In the genomic region with DNA sequence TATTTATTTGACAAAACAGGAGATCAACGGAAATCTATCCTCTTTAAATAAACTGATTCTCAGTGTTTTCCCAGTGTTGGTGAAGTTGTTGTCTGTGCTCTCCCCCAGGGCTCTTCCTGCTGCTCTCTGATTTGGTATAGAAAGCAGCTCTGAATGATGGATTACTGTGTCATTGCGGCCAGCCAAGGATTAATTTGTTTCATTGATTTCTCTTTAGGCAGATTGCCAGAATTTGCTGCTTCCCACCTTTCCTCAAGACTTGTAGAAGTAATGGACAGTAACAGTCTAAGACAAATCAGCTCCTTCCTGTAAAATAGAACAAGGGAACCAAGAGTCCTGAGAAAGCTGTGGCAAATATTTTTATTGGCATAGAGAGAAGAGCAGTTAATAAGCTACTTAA, we compare ENCODE assay signal across 15 mouse cellular contexts. TPM values are rescaled to one million over a fixed set of nuclear protein-coding genes. Genes with fewer than 3 reads are reported as not detected.
"Had no signal": no experiment of that assay in that cellular context is flagged by ENCODE, and none has a peak within 500 bp of the region (broad histone marks: within the 10 kb centered on the region; RNA-seq: fewer than 3 reads in every experiment).

No protein-coding gene starts in this region.

- H3K9ac ChIP-seq: kidney, embryonic 15.5 days; liver, embryonic 13.5 days; midbrain, embryonic 12.5 days had no signal

- H3K9me3 ChIP-seq: kidney, embryonic 15.5 days; liver, embryonic 13.5 days; midbrain, embryonic 12.5 days had no signal

- H3K4me2 ChIP-seq: kidney, embryonic 15.5 days; liver, embryonic 13.5 days; midbrain, embryonic 12.5 days had no signal

- H3K27ac ChIP-seq: kidney, embryonic 15.5 days; left cerebral cortex, adult 2 months; liver, embryonic 13.5 days; midbrain, embryonic 12.5 days had no signal

- H3K4me1 ChIP-seq: liver, embryonic 13.5 days had no signal

- DNase-seq: kidney, adult 8-10 months; kidney, postnatal 10 days; kidney, postnatal 36 days; layer of hippocampus, postnatal 36 days; liver, embryonic 13.5 days; lung, adult 2 months; lung, postnatal 14 days; lung, postnatal 4 days; thymus, adult 18-20 months; thymus, postnatal 36 days had no signal

- H3K36me3 ChIP-seq: liver, embryonic 13.5 days had no signal

- H3K4me3 ChIP-seq: kidney, embryonic 15.5 days; left cerebral cortex, adult 2 months; liver, embryonic 13.5 days; midbrain, embryonic 12.5 days had no signal

RNA-seq across cellular contexts. Expression of a gene that starts 15.7 kb away (rescaled TPM):
- total RNA-seq: megakaryocyte progenitor cell, adult 5-6 weeks; megakaryocyte-erythroid progenitor cell, adult 5-6 weeks had no signal
